Mouse (Mus musculus) layer of hippocampus, postnatal 10 days (tissue): ENCODE results near the gene Pacrg. TPM values are rescaled to one million over a fixed set of nuclear protein-coding genes. Genes with fewer than 3 reads are reported as not detected.

Source experiments
- DNase-seq, 2 experiments: peaks; one replicate each; pipeline ENCODE4 v3.0.0; 2021; ENCODE audit warnings: low spot score in 2 of 2
- total RNA-seq, 2 experiments: library from RNA; stranded (reverse); gene quantifications; 2 replicates each; pipeline ENCODE4 v1.2.3; 2021

The Pacrg gene
- total RNA-seq, 2 experiments from 2014 or later = 17.5 to 18.2 TPM

DNA sequence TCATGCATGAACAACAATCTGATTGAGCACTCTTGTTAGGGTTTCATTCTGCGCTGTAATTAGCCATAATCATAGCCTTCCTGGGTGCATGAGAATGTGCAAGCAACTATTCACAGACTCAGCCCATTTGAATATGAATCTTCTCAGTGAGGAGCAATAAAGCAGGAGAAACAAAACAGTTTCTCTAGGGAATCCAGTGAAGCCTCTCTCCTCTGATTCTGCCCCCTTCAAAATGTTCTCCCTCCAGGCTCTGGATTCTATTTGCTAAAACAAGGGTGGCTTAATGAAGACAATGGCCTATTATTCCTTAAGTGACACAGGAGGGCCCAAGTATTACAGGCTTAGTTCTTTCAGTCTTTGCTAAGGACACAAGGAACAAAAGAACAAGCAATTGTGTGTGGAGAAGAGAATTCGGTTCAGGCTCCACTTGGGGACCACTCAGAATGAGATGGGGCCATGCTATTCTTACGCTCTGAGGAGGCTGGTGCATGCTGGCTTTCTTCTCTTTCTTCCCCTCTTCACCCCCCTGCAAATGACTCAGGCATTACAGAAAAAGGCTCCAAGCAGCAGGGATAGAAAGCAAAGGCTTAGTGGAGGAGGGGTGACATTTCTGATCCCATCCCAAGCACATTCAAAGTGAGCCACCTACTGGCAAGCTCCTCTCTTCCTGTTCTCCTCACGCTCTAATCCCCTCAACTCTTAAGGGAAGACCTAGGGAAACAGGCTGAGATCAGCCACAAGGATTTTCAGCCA lies 95.2 kb downstream of the Pacrg start:
- DNase-seq = peak; percentile 65 to 71

DNA sequence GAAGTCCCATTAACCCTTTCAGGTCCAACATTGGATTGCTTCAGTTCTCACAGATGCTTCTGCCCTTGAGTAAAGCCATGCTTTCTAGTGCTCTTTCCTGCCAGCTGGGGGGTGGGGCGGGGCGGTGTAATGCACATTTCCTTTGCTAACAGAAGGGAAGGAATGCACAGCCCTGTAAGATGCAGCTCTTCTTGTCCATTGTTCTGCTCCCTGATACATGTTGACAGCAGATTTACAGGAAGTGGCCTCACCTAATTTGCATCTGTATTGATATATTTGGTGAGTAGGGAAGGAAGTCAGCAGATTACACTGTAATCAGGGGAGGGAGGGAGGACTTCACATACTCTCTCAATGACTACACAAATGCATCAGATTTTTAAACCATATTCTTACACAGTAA lies 100.0 kb downstream of the Pacrg start:
- no peak for DNase-seq

DNA sequence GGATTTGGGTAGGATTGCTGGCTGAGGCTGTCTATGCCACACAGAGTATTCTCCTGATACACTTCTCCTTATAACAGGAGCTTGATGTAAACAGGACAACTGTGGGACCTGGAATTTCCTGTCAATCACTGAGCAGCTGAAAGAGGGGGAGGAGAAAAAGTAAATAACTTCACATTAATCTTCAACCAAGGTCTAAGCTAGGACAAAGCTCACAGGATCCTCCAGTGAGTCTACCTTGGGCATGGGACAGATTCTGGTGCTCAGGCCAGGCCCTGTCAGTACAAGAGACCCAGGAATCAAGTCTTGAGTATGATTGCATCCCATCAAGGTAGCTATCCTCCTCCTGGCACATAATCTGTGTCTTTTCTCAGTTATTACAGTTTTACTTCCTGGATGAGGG lies 102.1 kb downstream of the Pacrg start:
- no peak for DNase-seq

DNA sequence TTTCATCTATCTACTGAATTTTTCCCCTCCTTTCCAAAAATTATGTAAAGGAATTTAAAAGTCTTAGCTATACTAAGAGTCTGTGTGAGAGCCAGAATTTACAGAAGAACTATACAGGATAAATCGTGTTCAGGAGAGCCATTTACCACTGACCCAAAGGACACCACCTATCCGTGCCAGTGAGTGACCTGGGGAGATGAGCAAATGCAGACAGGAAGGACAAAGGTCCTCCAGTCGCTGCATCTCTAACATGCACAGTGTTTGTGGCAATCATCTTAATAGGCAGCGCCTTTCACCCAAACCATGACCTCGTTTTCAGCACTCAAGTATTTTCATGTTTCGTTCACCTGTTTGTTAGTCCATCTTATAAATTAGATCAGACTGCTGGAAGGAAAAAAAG lies 105.4 kb downstream of the Pacrg start:
- DNase-seq = no peak

DNA sequence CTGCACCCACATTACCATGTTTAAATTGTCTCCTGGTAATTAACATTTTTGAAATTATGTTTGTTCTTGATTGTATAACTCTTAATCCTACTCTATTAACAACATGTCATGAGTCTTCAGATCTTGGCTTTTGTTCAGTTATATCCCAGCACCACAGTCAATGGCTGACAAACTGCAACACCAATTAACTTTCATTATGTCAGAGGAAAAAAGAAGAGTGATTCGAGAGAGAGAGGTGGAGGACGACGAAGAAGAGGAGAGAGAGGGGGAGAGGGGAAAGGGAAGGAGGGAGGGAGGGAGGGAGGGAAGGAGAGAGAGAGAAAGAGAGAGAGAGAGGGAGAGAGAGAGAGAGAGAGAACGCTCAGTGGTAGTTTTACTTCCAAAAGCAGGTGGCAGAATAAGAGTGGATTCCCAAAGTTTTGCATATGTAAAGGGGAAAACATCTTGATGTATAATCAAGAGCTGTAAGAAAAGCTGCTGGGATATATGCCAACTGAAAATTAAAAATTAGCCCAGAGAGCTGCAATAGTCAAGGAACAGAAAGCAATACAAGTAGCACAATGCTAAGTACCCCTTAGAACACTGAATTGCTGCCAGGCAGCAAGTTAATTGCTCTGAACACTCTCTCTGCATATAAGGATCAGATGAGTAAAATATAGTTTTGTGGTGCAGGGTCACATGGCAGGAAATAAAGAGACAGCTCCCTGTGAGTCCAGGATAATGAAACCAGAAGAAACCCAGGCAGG lies 107.6 kb downstream of the Pacrg start:
- no peak for DNase-seq

DNA sequence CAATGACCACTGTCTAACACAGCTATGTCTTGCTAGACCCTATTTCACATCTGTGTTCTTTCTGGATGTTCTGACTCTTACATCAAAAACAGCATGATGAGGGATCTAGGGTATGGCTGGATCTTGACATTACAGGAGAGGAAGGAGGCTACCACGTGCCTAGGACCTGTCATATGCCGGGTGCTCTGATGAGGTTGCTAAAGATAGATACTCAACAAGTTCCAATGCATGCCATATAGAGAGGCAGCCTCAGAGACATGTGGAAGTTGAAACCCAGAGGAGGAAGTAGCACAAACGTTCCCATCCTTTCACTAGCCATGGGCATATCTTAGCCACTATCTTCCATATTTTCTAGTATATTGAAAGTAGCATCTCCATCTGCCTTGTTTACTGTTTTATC lies 115.3 kb downstream of the Pacrg start:
- no peak for DNase-seq

DNA sequence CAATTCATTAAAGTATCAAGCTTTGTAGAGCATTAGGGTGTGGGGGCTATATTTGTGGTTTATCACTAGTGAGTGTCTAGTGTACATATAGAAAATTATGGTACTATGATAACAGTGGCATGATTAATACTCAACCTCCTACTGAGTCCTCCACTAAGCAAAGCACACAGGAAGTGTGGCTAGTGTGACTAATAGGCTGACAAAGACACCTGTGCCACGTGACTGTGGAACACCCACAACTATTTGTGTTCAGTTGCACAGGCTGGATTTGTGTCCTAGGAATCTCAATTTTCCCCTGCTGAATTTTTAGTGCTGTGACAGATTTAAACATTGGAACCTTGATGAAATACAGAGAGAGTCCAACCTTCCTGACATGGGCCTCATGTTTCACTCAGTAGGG lies 118.5 kb downstream of the Pacrg start:
- no peak for DNase-seq

DNA sequence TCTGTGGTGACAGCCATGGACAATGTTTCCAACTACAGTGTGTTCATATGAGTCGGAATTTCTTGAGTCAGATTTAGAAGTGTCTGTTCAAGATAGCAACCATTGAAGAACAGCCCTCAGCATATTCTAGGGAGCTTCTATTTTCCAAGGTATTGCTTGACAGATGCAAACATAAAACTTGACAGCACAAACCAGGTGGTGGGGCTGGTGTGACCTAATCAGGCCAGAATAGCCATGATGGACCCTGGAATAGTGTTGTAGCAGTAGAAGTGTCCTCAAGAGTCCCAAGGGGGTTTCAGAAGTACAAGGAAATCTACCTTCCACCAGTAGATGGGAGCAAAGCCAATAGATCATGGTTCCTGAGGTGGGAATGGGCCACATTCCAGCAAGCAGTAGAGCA lies 123.0 kb downstream of the Pacrg start:
- no peak for DNase-seq

DNA sequence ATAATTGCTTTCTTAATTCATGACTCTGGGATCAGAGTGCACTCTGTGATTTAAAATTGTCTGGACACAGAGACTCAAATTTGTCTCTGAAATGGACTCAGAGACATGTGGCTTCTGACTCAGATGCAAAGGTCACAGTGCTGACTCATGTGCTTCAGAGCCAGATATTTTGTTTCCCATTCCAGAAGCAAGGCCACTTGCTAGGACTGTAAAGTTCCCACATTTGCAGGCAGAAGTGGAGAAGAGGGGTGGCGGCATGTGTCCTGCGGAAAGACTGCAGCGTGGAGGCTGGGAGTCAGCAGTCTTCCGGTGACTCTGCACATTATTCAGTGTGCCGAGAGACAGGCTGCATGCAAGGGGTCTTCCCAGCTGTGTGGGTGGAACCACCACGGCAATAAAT lies 137.3 kb downstream of the Pacrg start:
- no peak for DNase-seq

DNA sequence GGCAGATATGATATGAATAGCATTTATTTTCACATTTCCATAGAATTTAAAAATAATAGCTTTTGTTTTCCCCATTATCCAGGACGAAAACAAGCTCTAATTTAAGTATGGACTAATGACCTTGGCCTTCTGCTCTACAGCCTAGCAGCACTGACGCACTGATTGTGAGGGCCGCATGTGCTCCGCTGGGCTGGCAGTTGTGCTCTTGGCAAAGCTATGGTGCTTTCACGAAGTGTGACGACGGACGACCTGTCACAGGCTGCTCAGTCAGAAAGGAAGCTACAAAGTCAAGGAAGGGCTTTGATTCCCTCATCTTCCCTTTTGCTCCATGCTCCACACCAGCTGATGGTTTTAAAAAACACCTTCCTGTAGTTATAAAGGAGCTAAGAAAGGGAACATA lies 142.1 kb downstream of the Pacrg start:
- DNase-seq = no peak

DNA sequence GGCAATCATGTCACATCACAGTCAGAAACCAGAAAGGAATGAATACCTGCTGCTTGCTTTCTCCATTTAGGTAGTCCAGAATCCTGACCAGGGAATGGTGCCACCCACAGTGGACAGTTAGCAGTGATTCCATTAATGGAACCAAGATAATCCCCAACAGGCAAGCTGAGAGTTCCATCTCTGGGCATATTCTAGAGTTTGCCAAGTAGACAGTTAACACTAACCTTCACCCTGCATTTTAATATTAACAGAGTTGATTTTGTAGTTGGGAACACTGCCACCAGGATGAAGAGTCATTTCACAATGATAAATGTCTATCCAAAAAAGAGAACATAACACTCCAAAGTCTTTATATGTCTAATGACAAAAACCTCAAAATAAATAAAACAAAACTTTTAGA lies 144.7 kb downstream of the Pacrg start:
- no peak for DNase-seq

DNA sequence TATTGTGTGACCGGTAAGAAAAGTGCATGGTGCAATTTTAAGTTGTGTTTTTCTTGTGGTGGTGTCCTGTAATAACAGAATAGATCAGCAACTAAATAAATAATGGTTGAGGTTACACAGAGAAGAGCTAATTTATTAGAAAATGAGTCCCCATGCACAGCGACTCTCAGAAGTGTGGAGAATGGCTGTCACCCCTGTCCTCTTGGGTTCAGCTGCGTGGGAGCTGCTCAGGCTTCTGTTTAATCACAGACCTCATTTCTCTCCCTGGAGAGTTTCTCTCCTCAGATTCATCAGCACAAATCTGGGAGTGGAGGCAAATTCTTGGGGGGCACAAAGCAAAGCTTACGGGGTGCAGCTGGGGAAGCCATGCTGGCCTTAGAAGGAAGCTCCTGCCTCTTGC lies 163.0 kb downstream of the Pacrg start:
- no peak for DNase-seq

DNA sequence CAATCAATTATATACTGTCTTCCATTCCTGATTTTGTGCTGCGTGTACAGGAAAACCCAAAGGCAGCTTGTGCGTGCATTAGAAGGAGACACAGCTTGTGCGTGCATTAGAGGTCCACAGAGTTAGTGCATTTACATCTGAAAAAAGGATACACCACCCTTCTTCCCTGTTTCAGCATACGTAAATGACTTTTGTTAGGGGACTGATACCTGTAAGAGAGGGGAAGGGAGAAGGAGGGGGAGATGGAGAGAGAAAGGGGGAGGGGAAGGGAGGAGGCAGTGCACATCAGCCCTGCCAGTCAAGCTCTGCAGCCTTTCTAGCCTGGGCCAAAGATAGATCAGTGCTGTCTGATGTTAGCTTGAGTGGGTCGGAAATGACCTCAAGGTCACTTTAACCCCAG lies 164.6 kb downstream of the Pacrg start:
- DNase-seq = no peak

DNA sequence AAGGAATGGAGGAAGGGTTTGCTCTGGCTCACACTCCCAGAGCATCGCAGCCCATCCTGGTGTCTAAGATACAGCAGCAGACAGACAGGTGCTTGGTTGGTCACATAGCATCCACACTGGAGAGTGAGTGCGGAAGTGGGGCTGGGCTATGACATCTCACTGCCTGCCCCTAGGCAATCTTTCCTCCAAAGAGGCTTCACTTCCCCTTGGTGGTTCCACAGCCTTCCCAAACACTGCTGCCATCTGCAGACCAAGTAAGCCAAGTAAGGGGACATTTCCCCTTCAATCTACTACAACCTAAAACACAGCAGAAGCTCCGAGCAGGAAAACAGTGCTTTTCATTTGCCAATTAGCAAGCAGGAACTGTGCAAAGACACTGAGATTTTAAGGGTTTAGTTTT lies 165.1 kb downstream of the Pacrg start:
- peak; percentile 12 to 35 for DNase-seq

DNA sequence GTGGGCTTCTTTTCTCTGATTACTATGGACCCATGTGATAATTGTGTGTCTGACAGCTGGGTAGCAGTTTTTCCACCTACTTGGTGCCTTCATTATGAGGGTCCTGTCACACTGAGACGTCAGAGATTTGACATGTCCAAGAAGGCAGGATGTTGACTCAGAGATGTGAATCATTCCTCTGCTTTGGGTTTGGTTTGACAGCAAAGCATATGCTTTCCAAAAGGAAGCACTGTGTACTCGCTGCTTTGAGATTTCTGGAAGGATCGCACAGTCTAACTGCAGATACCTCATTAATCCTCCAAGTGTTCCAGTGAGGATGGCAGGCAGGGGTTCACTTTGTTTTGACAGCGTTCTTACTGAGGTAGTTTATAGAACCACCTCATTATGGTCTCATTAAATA lies 178.8 kb downstream of the Pacrg start:
- DNase-seq = no peak

DNA sequence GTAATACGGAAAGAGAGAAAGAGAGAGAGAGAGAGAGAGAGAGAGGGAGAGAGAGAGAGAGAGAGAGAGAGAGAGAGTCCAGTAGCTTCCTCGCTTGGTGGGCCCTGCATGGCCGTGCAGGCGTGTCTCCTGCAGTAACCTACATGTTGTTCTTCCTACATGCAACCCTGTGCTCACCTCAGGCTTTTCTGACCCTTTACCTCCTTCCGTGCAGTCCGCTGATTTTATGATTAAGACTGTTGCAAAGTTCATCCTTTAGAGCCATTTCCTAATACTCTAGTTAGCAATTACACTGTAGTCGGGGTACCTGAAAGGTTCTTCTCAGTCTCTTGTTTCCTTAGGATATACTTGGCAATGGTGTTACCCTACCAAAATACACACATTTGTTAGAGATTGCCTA lies 196.5 kb downstream of the Pacrg start:
- no peak for DNase-seq

DNA sequence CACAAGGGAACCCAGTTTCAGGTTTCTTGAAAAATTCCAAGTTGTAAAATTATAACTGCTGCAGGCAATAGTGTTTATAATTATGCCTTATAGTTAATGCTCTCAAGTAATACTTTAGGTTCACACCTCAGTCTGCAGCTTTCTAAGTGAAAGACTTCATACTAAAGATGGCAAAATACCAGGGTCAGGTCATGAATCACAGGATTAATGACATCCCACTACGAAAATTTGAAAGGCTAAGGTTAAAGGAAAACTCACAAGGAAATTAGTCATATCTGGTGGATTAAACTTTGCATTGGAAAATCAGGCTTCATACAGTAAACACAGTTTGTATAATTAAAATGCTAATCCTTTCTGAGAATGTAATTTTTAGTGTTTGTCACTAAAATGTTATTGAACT lies 200.3 kb downstream of the Pacrg start:
- no peak for DNase-seq

DNA sequence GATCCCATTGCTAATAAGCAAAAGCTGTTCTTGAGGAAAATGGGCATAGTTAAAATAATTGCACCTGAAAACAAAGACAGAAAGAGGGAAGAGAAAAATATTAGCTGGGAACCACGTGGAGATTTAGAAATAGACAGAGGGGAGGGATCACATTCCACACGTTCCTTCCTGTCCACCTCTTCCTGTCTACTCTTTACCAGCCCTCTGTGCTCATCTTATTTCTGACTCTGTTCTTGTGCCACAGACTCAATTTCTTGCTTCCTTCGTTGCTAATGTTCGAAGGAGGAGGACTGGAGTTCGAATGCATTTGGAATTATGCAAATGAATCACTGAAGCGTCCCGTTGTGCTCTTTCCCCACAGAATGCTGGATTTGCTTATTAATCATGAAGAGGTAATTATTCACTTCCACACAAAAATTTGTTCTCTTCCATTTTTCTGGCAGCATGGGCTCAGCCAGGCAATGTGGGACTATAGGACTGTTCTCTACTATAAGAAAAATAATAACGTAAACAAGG lies 204.1 kb downstream of the Pacrg start:
- DNase-seq = no peak

DNA sequence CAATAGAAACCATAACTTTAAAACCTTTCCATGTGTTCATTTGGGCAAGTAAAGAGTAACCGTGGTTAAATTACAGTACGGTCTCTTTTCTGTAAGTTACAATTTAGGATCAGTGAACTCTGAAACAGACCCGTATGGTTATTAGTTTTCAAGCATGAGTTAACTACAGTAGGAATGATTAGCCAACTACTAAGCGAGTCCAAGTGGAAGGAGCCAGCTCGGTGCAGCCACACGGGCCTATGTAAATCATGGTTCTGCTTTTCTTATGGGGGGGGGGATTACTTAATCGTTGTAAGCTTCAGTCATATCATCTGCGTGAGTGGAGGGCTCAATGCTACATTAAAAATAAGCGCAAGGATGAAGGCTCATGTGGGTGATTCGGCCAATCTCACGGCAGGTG lies 204.6 kb downstream of the Pacrg start:
- no peak for DNase-seq

DNA sequence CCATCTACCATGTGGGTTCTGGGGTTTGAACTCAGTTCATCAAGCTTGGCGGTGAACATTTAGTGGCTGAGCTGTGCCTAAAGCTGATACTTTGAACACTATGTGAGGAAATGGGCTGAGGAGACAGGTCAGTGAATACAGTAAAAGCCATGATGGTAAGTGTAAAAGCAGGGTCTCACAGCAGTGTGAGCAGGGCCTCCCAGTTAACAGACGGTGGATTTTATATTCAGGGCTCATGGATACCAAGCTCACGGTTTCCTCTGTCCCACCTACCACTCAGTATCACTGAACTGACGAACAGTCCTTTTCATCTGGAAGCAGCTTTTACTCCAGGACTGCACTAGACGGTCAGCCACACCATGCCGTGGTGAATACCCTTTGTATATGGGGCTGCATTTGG lies 205.1 kb downstream of the Pacrg start:
- DNase-seq = no peak

DNA sequence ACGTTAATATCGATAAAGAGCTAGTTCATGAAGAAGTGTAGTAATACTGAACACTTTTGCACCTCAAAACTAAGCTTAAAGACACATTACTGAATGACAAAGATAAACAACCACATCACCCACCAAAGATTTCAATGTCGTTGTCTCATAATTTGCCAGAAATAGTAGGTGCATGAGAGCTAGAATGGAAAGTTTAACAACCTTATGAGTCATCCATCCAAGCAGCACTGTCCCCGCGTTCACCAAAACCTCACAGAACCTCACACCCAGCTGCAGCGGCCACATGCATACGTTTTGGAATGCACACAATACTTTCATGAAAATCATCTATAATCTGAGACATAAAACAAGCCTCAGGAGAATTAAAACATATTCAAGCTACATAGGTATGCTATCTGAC lies 206.3 kb downstream of the Pacrg start:
- no peak for DNase-seq

DNA sequence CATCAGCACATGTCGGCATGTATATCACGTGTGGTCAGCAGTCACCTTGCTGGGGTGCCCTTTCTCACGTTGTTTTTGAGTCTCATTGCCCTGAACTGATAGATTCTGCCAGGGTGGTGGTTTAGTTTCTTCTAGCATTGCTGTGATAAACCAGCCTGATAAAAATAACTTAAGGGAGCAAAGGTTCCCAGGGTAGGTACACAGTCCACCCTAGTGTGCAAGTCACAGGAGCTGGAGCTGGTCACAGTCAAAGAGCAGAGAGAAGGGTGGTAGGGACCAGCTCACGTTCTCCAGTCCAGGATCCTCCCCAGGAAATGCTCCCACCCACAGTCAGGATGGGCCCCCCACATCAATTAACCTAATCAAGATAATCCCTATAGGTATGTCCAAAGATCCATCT lies 211.9 kb downstream of the Pacrg start:
- peak in 1 of 2 experiments; percentile 8 for DNase-seq

DNA sequence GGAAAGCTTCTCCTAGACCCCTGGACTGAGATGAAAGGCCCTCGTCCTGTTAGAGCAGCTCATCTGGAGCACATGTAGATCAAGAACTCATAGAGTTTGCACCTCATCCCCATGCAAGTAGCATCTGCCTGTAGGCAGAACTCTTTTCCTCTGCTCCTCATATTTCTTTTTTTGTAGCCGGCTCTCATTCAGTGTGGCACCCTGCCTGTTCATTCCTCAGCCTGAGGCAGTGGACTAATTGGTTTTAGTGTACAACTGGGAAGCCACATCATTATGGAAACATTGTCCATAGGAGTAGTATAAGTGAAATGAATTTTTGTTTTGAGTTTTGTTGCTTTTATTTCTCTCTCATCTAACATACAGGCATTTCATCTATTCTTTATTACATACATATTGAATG lies 212.6 kb downstream of the Pacrg start:
- peak in 1 of 2 experiments; percentile 32 for DNase-seq
